Mouse (Mus musculus) monocyte, adult 2 months (primary cell): ENCODE results near the gene Spata9.
A peak's percentile ranks its signal among the peaks of the same experiment; 100 is the strongest.

Source experiments
- DNase-seq, 2 experiments: peaks; one replicate each; pipeline ENCODE4 v3.0.0; 2022; ENCODE audit warnings: low spot score in 2 of 2, low read depth in 1 of 2

Gene Spata9

GRCm38 (mm10) chr13:75988096-75988495, 21.1 kb downstream of the Spata9 start:
- DNase-seq, result no peak

- no peak for DNase-seq
These were observed 25.4 kb downstream of the Spata9 start for GRCm38 (mm10) chr13:75992169-75993028.

DNA sequence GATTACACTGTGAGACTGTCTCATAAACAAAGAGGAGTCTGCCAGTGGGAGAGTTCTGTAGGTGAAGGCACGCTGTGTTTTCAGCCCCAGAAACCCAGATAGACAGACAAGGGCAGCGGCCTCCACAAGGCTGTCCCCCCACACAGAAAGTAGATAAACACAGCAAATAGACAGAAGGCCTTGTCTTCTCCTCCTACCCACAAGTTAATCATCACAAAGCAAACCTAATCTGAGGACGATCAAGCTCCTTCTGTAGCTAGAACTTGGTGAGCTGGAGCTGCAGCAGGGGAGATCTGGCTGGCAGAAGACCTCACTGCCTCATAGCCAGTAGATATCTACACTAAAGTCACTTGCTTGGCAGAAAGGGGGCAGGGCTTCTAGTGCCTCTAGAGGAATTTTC, 36.3 kb downstream of the Spata9 start:
- no peak for DNase-seq

GRCm38 (mm10) chr13:76014511-76014910, 47.6 kb downstream of the Spata9 start:
- no peak for DNase-seq

DNA sequence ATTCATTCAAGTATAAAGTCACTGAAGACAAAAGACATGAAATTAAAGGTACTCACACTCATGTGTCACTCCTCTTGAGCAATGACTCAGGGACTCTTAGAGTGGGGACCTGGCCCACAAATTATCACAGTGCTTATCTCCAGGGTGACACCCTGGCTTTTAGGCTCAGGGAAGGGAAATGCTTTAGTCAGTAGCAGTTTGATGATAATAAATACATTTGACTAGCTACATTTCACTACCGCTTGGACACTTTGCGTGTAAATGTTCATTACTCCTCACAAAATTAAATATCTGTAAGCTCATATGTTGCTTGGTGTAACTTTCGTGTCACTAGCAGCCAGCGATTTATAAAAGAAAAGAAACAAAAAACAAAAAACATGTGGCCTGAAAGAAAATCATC, 50.5 kb downstream of the Spata9 start:
- DNase-seq, result no peak

- peak; percentile 88 to 93 for DNase-seq
These were observed 51.3 kb downstream of the Spata9 start, which contains the start of gene Rfesd for GRCm38 (mm10) chr13:76017974-76018843. TSS of gene Rfesd (minus strand) at chr13:76018719.

DNA sequence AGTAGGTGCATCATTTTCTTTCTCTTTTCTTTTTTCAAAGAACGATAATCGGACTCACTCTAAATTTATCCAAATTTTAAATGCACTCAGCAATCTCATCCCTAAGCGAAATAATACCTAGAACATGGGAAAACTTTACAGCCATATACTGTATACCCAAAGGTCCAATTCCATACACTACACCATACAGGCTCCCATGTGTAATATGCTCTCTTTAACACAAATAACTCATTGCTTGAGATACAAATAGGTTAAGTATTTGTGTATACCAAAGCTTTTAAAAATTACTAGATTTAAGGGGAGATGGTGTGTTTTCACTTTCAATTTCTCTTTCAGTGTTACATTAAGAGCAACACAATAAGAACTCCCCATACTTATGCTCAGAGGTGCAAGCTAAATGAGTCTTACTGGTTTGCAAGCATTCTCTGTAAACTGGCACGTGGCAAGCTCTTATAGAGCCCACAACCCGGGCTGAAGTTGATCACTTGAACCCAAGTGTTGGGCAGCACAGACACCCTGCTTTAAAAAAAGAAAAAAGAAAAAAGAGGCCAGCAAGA, 52.0 kb downstream of the Spata9 start:
- DNase-seq, result no peak

DNA sequence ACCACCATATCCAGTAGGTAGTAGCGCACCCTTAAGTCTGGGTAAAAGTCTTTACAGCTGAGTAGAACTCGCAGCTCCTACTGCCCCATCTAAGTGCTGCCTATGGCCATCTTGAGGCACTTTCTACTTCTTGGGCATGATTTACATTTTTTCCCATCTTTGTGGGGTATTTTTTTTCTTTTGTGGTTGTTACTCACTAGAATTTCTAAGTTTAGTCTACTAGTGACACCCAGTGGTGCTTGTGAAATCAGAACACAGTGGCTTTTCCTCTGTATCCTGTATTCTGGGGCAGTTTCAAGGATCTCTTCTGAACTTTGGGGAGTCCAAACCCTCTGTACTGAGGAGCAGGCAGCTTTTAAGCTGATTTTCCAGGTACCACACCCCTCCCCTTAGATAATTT, 54.8 kb downstream of the Spata9 start:
- DNase-seq, result no peak

DNA sequence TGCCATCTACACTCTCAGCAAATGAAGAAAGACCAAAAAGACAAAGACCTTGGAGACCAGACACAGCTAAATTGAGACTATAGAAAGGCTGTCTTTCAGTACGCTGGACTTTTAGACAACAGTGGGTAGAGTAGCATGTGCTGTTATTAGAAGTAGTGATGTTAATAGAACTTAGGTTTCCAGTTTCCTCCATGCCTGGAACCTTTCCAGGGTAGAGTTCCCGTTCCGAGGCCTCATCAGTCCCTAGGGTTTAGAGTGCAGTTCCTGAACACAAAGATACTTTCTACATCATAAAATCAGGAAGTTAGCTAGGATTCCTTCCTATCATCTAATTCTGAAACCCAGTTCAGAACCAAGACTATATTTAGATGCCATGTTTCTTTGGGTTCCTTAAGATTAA, 57.6 kb downstream of the Spata9 start:
- no peak for DNase-seq

GRCm38 (mm10) chr13:76042455-76042854, 75.5 kb downstream of the Spata9 start:
- DNase-seq, result no peak

GRCm38 (mm10) chr13:76044971-76045370, 78.0 kb downstream of the Spata9 start:
- DNase-seq, result no peak
